Mouse (Mus musculus) stomach, embryonic 14.5 days (tissue): ENCODE measurements around the gene Gstk1. TPM values are rescaled to one million over a fixed set of nuclear protein-coding genes. Genes with fewer than 3 reads are reported as not detected.

Experiments
- ATAC-seq: fragments of 200-750 bp; cut with Nextera tagmentation; 2 replicates; pipeline ENCODE4 v1.8.0; 2017; ENCODE audit warnings: low read depth, moderate TSS enrichment; ENCODE audit not compliant: insufficient number of reproducible peaks, insufficient read depth, low FRiP score
- H3K27ac ChIP-seq: fragments of 300-500 bp; sonication (generic); 2 replicates; pipeline ENCODE4 v1.5.1; 2014; ENCODE audit warnings: mild to moderate bottlenecking, low read length, moderate library complexity, mixed read lengths
- H3K27me3 ChIP-seq: fragments of 300-500 bp; sonication (generic); 2 replicates; pipeline ENCODE4 v1.6.1; 2014; ENCODE audit warnings: low read length, control low read depth, mixed read lengths; ENCODE audit not compliant: control insufficient read depth, insufficient read depth
- H3K36me3 ChIP-seq: fragments of 300-500 bp; sonication (generic); 2 replicates; pipeline ENCODE4 v1.6.1; 2014; ENCODE audit warnings: mild to moderate bottlenecking, control low read depth, low read length, moderate library complexity, mixed read lengths; ENCODE audit not compliant: control insufficient read depth, insufficient read depth
- H3K4me1 ChIP-seq: fragments of 300-500 bp; sonication (generic); 2 replicates; pipeline ENCODE4 v1.6.1; 2014; ENCODE audit warnings: low read length, control low read depth, mixed read lengths; ENCODE audit not compliant: control insufficient read depth, insufficient read depth
- H3K4me2 ChIP-seq: fragments of 300-500 bp; sonication (generic); replicated peaks from 2 replicates; pipeline ENCODE4 v1.6.1; 2014; ENCODE audit warnings: low read depth, low read length, control low read depth
- H3K4me3 ChIP-seq: fragments of 300-500 bp; sonication (generic); 2 replicates; pipeline ENCODE4 v1.5.1; 2014; ENCODE audit warnings: low read depth, low read length, control low read depth
- H3K9ac ChIP-seq: fragments of 300-500 bp; sonication (generic); replicated peaks from 2 replicates; pipeline ENCODE4 v1.6.1; 2014; ENCODE audit warnings: low read depth, mild to moderate bottlenecking, control low read depth, low read length, moderate library complexity, mixed read lengths
- H3K9me3 ChIP-seq: fragments of 300-500 bp; sonication (generic); 2 replicates; pipeline ENCODE4 v1.6.1; 2016; ENCODE audit warnings: low read depth, low read length, control low read depth; ENCODE audit not compliant: control insufficient read depth
- WGBS: fragments of 180-500 bp; shearing (Covaris S2); extraction: QIAGEN DNeasy Blood & Tissue Kit; methylation state at CpG from one replicate; pipeline ENCODE4 v1.1.7; 2014; 5-methylcytosine and 5-hydroxymethylcytosine counted together
- polyA plus RNA-seq: library from polyadenylated mRNA; unstranded; fragments of >200 nt; fragmentation: Nextera tagmentation; extraction: Ambion mirVana; gene quantifications from 2 replicates; pipeline ENCODE4 v1.2.1, GENCODE M21; 2014

Gene Gstk1
- polyA plus RNA-seq, 1 experiment from 2014 or later = 19.5 TPM

GRCm38 (mm10) chr6:42260430-42260829 lies 14.7 kb downstream of the Gstk1 start:
- no peaks in the 10 kb centered on the region for H3K27me3 ChIP-seq
- no peak overlapping the region for H3K27ac ChIP-seq
- H3K4me2 ChIP-seq = no peak overlapping the region
- no peaks in the 10 kb centered on the region for H3K9me3 ChIP-seq
- no peaks in the 10 kb centered on the region for H3K4me1 ChIP-seq
- H3K4me3 ChIP-seq = no peak overlapping the region
- H3K36me3 ChIP-seq = no peaks in the 10 kb centered on the region
- ATAC-seq = no peak
- H3K9ac ChIP-seq = no peak overlapping the region
- 48% methylated on average over 6 of the region's 6 CpGs for WGBS

DNA sequence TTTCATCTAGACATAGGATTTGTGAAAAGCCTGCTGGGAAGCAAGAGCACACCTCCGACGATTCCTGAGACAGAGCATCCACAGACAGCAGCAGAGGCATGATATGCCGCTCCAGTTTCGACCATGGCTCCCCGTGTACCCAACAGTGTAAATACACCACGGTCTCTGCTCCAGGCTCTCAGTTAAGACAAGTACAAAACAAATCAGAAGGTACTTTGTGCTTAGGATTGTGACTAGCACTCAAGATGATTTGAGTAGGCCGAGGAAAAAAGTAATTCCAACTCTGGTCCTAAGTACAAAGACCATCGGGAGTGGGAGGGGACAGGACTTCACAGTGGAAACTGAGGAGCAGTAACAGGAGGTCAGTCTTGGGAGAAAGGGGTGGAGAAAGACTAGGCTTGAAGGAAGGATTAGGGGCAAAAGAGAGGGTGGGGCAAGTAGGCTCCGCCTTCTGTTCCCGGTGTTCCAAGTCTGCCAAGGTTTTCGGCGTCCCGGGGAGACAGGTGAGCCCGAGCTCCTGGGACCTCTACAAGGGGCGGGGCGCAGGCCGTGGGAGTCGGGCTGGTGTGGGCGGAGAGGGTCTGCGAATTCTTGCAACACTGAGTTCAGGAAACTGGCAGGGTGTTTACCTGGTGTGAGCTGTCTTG lies 15.9 kb downstream of the Gstk1 start, which contains the start of gene Tmem139:
Gene Tmem139, plus strand, starts transcription at position 447 of the 647 bp plus-strand sequence.
- WGBS = 17% methylated on average over 20 of the region's 20 CpGs
- H3K27ac ChIP-seq = no peak within 1 kb of the TSS; the same call in 1 of the 2 replicates
- no peaks in the 10 kb centered on the region for H3K27me3 ChIP-seq
- 0 out of 2 replicates have a peak, but pooled peaks cover 5% of the 10 kb centered on the region for H3K4me1 ChIP-seq
- H3K4me3 ChIP-seq = peak within 1 kb of the TSS; percentile 11; the same call in 1 of the 2 replicates
- 0 out of 2 replicates have a peak within 1 kb of the TSS, but pooled peaks have one; percentile 14 for H3K9ac ChIP-seq
- H3K9me3 ChIP-seq = no peaks in the 10 kb centered on the region
- H3K36me3 ChIP-seq = no peaks in the 10 kb centered on the region
- ATAC-seq = no peak
- H3K4me2 ChIP-seq = peak within 1 kb of the TSS; percentile 35

- peak within 1 kb of the TSS; percentile 78 for H3K4me2 ChIP-seq
- peak within 1 kb of the TSS; percentile 84 for H3K4me3 ChIP-seq
- H3K9me3 ChIP-seq = no peaks in the 10 kb centered on the region
- H3K9ac ChIP-seq = peak within 1 kb of the TSS; percentile 92
- WGBS = under 1% methylated on average over 51 of the region's 51 CpGs
- H3K27me3 ChIP-seq = no peaks in the 10 kb centered on the region
- peaks cover 24% of the 10 kb centered on the region for H3K36me3 ChIP-seq
- 0 out of 2 replicates have a peak, but pooled peaks cover 5% of the 10 kb centered on the region for H3K4me1 ChIP-seq
- peak within 1 kb of the TSS; percentile 96 for H3K27ac ChIP-seq
- ATAC-seq = peak; percentile 98
These were observed 19.0 kb downstream of the Gstk1 start, which contains the start of gene Casp2 for GRCm38 (mm10) chr6:42264626-42265312. TSS of gene Casp2 (plus strand) at chr6:42264985.

DNA sequence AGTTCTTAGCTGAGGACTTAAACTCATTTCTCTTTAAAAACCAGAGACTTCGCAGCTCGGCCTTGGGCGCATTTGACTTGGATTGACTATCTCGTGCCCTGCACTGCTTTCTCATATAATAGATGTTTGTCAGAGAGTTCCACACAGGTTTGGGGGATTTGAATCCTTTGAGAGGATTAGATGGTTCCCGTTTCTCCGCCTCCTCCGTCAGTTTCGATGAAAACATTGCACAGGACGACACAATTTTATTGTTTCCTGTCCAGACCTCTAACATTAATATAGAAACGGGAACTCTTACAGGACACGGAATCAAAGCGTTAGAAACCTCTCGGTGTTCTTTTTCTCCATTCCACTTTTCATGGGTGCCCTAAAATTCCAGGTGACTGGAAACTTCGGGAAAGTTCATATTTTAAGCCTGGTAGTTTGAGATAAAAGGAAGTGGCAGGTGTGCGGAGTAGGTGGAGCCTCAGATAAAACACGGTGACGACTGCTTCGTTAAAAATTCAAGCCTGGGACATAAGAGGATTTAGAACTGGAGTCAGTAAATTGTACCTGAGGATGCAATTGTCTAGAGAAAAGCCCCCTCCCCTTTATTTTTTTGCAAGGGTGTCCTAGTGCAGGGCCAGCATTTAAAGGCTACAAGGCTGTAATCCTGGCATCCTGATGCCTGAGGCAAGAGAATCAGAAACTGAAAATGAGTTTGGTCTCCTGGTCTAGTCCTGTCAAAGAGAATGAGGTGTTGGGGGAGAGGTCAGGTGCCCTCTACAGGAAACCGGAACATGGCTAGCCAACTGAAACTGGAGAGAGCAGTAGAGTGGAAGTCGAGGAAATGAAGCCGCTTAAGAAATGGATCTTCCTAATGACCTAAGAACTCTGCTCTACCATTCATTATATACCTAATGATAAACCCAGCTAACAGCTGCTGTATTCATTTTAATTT lies 19.9 kb downstream of the Gstk1 start:
- Histone ChIP-seq H3K4me3 (peak overlapping the region; percentile 84), H3K4me2 (peak overlapping the region; percentile 78), H3K9me3 (no peaks in the 10 kb centered on the region), H3K36me3 (peaks cover 29% of the 10 kb centered on the region), H3K27ac (peak overlapping the region; percentile 96), H3K9ac (peak overlapping the region; percentile 92), H3K4me1 (0 out of 2 replicates have a peak, but pooled peaks cover 5% of the 10 kb centered on the region), H3K27me3 (no peaks in the 10 kb centered on the region)
- under 1% methylated on average over 21 of the region's 21 CpGs for WGBS
- no peak for ATAC-seq

- H3K36me3 ChIP-seq = peaks cover 61% of the 10 kb centered on the region
- H3K9ac ChIP-seq = no peak overlapping the region
- H3K4me1 ChIP-seq = 0 out of 2 replicates have a peak, but pooled peaks cover 5% of the 10 kb centered on the region
- H3K27ac ChIP-seq = no peak overlapping the region
- H3K9me3 ChIP-seq = no peaks in the 10 kb centered on the region
- H3K4me2 ChIP-seq = no peak overlapping the region
- ATAC-seq = no peak
- no peak overlapping the region for H3K4me3 ChIP-seq
- no peaks in the 10 kb centered on the region for H3K27me3 ChIP-seq
These were observed 25.1 kb downstream of the Gstk1 start for GRCm38 (mm10) chr6:42270817-42271216.

DNA sequence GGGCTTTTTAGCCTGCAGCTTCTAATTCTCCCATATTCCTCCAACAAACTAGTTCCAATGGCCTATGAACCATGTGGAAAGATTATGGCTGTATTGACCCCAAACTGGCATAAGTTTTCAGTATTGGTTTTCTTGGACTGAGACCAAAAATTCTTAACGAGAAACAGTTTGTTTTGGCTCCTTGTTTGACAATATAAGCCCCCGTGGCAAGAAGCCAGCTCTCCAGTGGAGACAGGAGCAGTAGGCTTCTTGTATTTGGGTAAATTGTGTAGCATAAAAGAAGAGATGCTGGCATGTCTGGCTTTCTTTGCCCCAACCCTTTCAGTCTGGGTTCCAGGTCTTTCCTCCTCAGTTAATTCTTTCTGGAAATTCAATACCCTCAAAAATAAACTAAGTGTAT lies 30.4 kb downstream of the Gstk1 start:
- Histone ChIP-seq H3K4me1 (no peaks in the 10 kb centered on the region), H3K27me3 (no peaks in the 10 kb centered on the region), H3K9me3 (no peaks in the 10 kb centered on the region), H3K4me2 (no peak overlapping the region), H3K9ac (no peak overlapping the region), H3K27ac (no peak overlapping the region), H3K36me3 (peaks cover 73% of the 10 kb centered on the region), H3K4me3 (no peak overlapping the region)
- ATAC-seq = no peak
- 50% methylated on average over 2 of the region's 2 CpGs for WGBS

DNA sequence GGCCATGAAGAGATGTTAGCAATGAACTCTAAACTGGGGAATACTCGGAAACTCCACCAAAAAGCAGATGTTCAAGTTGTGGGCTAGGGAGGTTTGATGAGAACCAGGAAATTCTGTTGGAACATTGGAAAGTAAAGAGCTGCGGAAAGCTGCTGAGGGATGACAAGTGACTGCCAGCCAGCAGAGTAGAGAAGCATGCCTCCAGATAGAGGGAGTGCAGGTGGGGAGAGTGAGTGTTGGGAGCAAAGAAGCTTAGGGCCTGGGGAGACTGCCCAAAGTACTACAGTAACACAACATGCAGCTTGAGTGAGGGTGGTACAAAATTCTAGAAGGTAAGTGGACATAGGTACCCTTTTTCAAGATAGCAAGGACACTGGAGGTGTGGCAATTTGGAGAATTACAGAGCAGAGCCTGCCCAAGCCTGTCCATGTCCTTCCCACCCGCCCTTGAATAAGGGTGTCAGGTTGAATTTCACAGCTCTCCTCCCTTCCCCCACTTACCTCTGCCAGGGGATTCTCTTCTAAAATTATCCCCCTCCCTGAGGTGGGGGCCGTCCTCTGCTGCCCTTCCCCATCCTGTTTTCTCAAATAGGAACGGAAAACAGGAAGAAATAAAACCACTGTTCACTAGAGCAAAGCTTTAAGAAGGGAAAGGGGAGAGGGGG lies 37.3 kb downstream of the Gstk1 start:
- WGBS = 71% methylated on average over 5 of the region's 5 CpGs
- Histone ChIP-seq H3K27ac (no peak overlapping the region), H3K4me2 (no peak overlapping the region), H3K4me1 (no peaks in the 10 kb centered on the region), H3K4me3 (no peak overlapping the region), H3K9ac (no peak overlapping the region), H3K27me3 (no peaks in the 10 kb centered on the region), H3K9me3 (no peaks in the 10 kb centered on the region), H3K36me3 (peaks cover 47% of the 10 kb centered on the region)
- no peak for ATAC-seq
